Mouse (Mus musculus): ENCODE measurements at regions not wholly inside any gene's neighbourhood (a gene's known extent, or its start where the extent isn't known, plus 50 kb on each side); places are given as distances from the start of the nearest gene placed in this dataset.
A peak's percentile ranks its signal among the peaks of the same experiment; 100 is the strongest.

GRCm38 (mm10) chr3:34465040-34465831 is 185.0 kb upstream of the Sox2 start:
- no peak for DNase-seq (ENCODE audit: extremely low spot score)

- DNase-seq (ENCODE audit: extremely low spot score), result no peak
Observed at GRCm38 (mm10) chr3:34458766-34459165, 191.4 kb upstream of the Sox2 start.

- no peak for DNase-seq (ENCODE audit: extremely low spot score)
Observed at GRCm38 (mm10) chr3:34457821-34458220, 192.4 kb upstream of the Sox2 start.

- DNase-seq (ENCODE audit: extremely low spot score), result no peak
Observed at GRCm38 (mm10) chr3:34456488-34457433, 193.4 kb upstream of the Sox2 start.

- DNase-seq (ENCODE audit: extremely low spot score), result no peak
Observed at GRCm38 (mm10) chr3:34454026-34454624, 196.1 kb upstream of the Sox2 start.

- DNase-seq (ENCODE audit: extremely low spot score), result peak; percentile 32
Observed at GRCm38 (mm10) chr3:34445354-34445753, 204.9 kb upstream of the Sox2 start.

- no peak for DNase-seq (ENCODE audit: extremely low spot score)
Observed at GRCm38 (mm10) chr3:34444802-34445201, 205.4 kb upstream of the Sox2 start.

GRCm38 (mm10) chr3:34443731-34444628 is 206.2 kb upstream of the Sox2 start:
- DNase-seq (ENCODE audit: extremely low spot score), result peak; percentile 28

- DNase-seq (ENCODE audit: extremely low spot score), result no peak
Observed at GRCm38 (mm10) chr3:34443307-34443706, 206.9 kb upstream of the Sox2 start.

GRCm38 (mm10) chr3:34441792-34442191 is 208.4 kb upstream of the Sox2 start:
- DNase-seq (ENCODE audit: extremely low spot score), result peak; percentile 29

GRCm38 (mm10) chr3:34441266-34441665 is 208.9 kb upstream of the Sox2 start:
- DNase-seq (ENCODE audit: extremely low spot score), result peak; percentile 39

- DNase-seq (ENCODE audit: extremely low spot score), result no peak
Observed at GRCm38 (mm10) chr3:34434901-34435300, 215.3 kb upstream of the Sox2 start.

- DNase-seq (ENCODE audit: extremely low spot score), result no peak
Observed at GRCm38 (mm10) chr3:34427967-34428366, 222.2 kb upstream of the Sox2 start.

- no peak for DNase-seq (ENCODE audit: extremely low spot score)
Observed at GRCm38 (mm10) chr3:34427495-34427894, 222.7 kb upstream of the Sox2 start.

- DNase-seq (ENCODE audit: extremely low spot score), result no peak
Observed at GRCm38 (mm10) chr3:34426955-34427354, 223.2 kb upstream of the Sox2 start.

- DNase-seq (ENCODE audit: extremely low spot score), result no peak
Observed at GRCm38 (mm10) chr3:34411915-34412306, 238.3 kb upstream of the Sox2 start.

GRCm38 (mm10) chr3:34411142-34411914 is 238.9 kb upstream of the Sox2 start:
- peak; percentile 14 for DNase-seq (ENCODE audit: extremely low spot score)

- no peak for DNase-seq (ENCODE audit: extremely low spot score)
Observed at GRCm38 (mm10) chr3:34403586-34403985, 246.6 kb upstream of the Sox2 start.

GRCm38 (mm10) chr3:34391275-34391674 is 258.9 kb upstream of the Sox2 start:
- no peak for DNase-seq (ENCODE audit: extremely low spot score)

- DNase-seq (ENCODE audit: extremely low spot score), result no peak
Observed at GRCm38 (mm10) chr3:34384965-34385505, 265.2 kb upstream of the Sox2 start.
